Mouse (Mus musculus): ENCODE measurements around the gene Maff. TPM values are rescaled to one million over a fixed set of nuclear protein-coding genes. Genes with fewer than 3 reads are reported as not detected.

Maff gene
- 47.8 TPM for polyA plus RNA-seq (2021)

- no peak for TF ChIP-seq CTCF (IDR thresholded peaks at IDR 0.05)
- ChIA-PET CTCF (interaction anchor here (1.2 kb wide), 1 partner anchor 19 kb away, joined by 3 read pairs; no protein-coding TSS in a partner anchor), POLR2A (interaction anchor here (1.3 to 1.6 kb wide), 2 partner anchors 19 to 22 kb away, joined by 3 to 4 read pairs; no protein-coding TSS in a partner anchor)
Measured at GRCm38 (mm10) chr15:79346051-79346793, at the start of gene Maff. Gene Maff, plus strand, starts transcription at chr15:79346621.

GRCm38 (mm10) chr15:79298553-79298952, 47.9 kb upstream of the Maff start:
- H3K27me3 ChIP-seq: no peaks in the 10 kb centered on the region
- POLR2A ChIA-PET: interaction anchor here (1.0 kb wide), 1 partner anchor 11 kb away, joined by 4 read pairs; no protein-coding TSS in a partner anchor
- no peak for DNase-seq (ENCODE audit: low read depth, low spot score)
- peak; percentile 12 for ATAC-seq
- CTCF ChIA-PET: interaction anchor here (1.5 kb wide), 1 partner anchor 56 kb away, joined by 4 read pairs; no protein-coding TSS in a partner anchor
- TF ChIP-seq CTCF (IDR thresholded peaks at IDR 0.05): no peak
- in situ Hi-C loops (cut with MboI; ENCODE audit: low pct_unique_long_range_greater_than_20kb): no loop called here

More at GRCm38 (mm10) chr15:79346051-79346793, at the start of gene Maff:
- ATAC-seq (no peak), DNase-seq (ENCODE audit: low read depth, low spot score) (no peak)
- in situ Hi-C loops (cut with MboI; ENCODE audit: low pct_unique_long_range_greater_than_20kb): no loop called here
- no peaks in the 10 kb centered on the region for H3K27me3 ChIP-seq

GRCm38 (mm10) chr15:79299563-79300155, 46.8 kb upstream of the Maff start:
- ChIA-PET CTCF (interaction anchor here (1.2 to 1.5 kb wide), 2 partner anchors 23 to 57 kb away, joined by 4 read pairs; no protein-coding TSS in a partner anchor), POLR2A (interaction anchor here (0.6 to 1.0 kb wide), 5 partner anchors 10 to 48 kb away, joined by 3 to 5 read pairs (median 3); partner anchors contain the start of gene Baiap2l2)
- DNase-seq (ENCODE audit: low read depth, low spot score) (peak; percentile 79), ATAC-seq (peak; percentile 27)
- no peaks in the 10 kb centered on the region for H3K27me3 ChIP-seq
- in situ Hi-C loops (cut with MboI; ENCODE audit: low pct_unique_long_range_greater_than_20kb): no loop called here
- no peak for TF ChIP-seq CTCF (IDR thresholded peaks at IDR 0.05)

GRCm38 (mm10) chr15:79303725-79304124, 42.7 kb upstream of the Maff start:
- no peaks in the 10 kb centered on the region for H3K27me3 ChIP-seq
- ChIA-PET CTCF (interaction anchor here (0.9 kb wide), 1 partner anchor 65 kb away, joined by 3 read pairs; no protein-coding TSS in a partner anchor), POLR2A (no interaction called here)
- no peak for ATAC-seq
- no peak for TF ChIP-seq CTCF (IDR thresholded peaks at IDR 0.05)
- in situ Hi-C loops (cut with MboI; ENCODE audit: low pct_unique_long_range_greater_than_20kb): no loop called here
- no peak for DNase-seq (ENCODE audit: low read depth, low spot score)

GRCm38 (mm10) chr15:79304832-79305231, 41.6 kb upstream of the Maff start:
- POLR2A ChIA-PET: interaction anchor here (0.9 kb wide), 1 partner anchor 45 kb away, joined by 3 read pairs; no protein-coding TSS in a partner anchor
- in situ Hi-C loops (cut with MboI; ENCODE audit: low pct_unique_long_range_greater_than_20kb): no loop called here
- DNase-seq (ENCODE audit: low read depth, low spot score) (no peak), ATAC-seq (no peak)
- CTCF ChIA-PET: no interaction called here
- TF ChIP-seq CTCF (IDR thresholded peaks at IDR 0.05): no peak
- H3K27me3 ChIP-seq: no peaks in the 10 kb centered on the region

- ChIA-PET POLR2A (no interaction called here), CTCF (no interaction called here)
- in situ Hi-C loops (cut with MboI; ENCODE audit: low pct_unique_long_range_greater_than_20kb): no loop called here
- ATAC-seq (no peak), DNase-seq (ENCODE audit: low read depth, low spot score) (no peak)
- H3K27me3 ChIP-seq: no peaks in the 10 kb centered on the region
- TF ChIP-seq CTCF (IDR thresholded peaks at IDR 0.05): no peak
Measured at GRCm38 (mm10) chr15:79306043-79306637, 40.3 kb upstream of the Maff start.

- H3K27me3 ChIP-seq: no peaks in the 10 kb centered on the region
- DNase-seq (ENCODE audit: low read depth, low spot score): no peak
- TF ChIP-seq CTCF (IDR thresholded peaks at IDR 0.05): no peak
- ATAC-seq: no peak
- in situ Hi-C loops (cut with MboI; ENCODE audit: low pct_unique_long_range_greater_than_20kb): no loop called here
- ChIA-PET POLR2A (interaction anchor here (0.6 to 1.3 kb wide), 2 partner anchors 14 to 356 kb away, joined by 3 to 4 read pairs; no protein-coding TSS in a partner anchor), CTCF (interaction anchor here (1.2 kb wide), 1 partner anchor 20 kb away, joined by 3 read pairs; no protein-coding TSS in a partner anchor)
Measured at GRCm38 (mm10) chr15:79307861-79308260, 38.6 kb upstream of the Maff start.

- ATAC-seq (no peak), DNase-seq (ENCODE audit: low read depth, low spot score) (no peak)
- ChIA-PET CTCF (no interaction called here), POLR2A (no interaction called here)
- no peak for TF ChIP-seq CTCF (IDR thresholded peaks at IDR 0.05)
- in situ Hi-C loops (cut with MboI; ENCODE audit: low pct_unique_long_range_greater_than_20kb): no loop called here
- H3K27me3 ChIP-seq: no peaks in the 10 kb centered on the region
Measured at GRCm38 (mm10) chr15:79313848-79314369, 32.5 kb upstream of the Maff start.

- no peak for TF ChIP-seq CTCF (IDR thresholded peaks at IDR 0.05)
- no peaks in the 10 kb centered on the region for H3K27me3 ChIP-seq
- POLR2A ChIA-PET: interaction anchor here (1.0 to 1.6 kb wide), 3 partner anchors 14 to 63 kb away, joined by 4 to 6 read pairs (median 4); no protein-coding TSS in a partner anchor
- DNase-seq (ENCODE audit: low read depth, low spot score) (no peak), ATAC-seq (no peak)
- CTCF ChIA-PET: interaction anchor here (1.4 to 1.7 kb wide), 3 partner anchors 37 to 145 kb away, joined by 4 to 5 read pairs (median 4); no protein-coding TSS in a partner anchor
- in situ Hi-C loops (cut with MboI; ENCODE audit: low pct_unique_long_range_greater_than_20kb): no loop called here
Measured at GRCm38 (mm10) chr15:79321733-79322190, 24.7 kb upstream of the Maff start.

Data from Patski (cell line).